Mouse (Mus musculus) erythroblast, embryonic 14.5 days (primary cell): ENCODE results near the gene Osbpl6.

Experiments used
- GATA1 ChIP-seq: IDR thresholded peaks from 2 replicates; pipeline ENCODE4 v1.6.1; 2012; ENCODE audit warnings: low read length, inconsistent platforms, mixed read lengths
- TAL1 ChIP-seq: IDR thresholded peaks from 3 replicates; pipeline ENCODE4 v1.6.1; 2012; ENCODE audit warnings: low read length, inconsistent platforms, mixed read lengths

- TF ChIP-seq GATA1 (no peak), TAL1 (no peak)
Measured at GRCm38 (mm10) chr2:76429855-76430254, 23.5 kb downstream of the Osbpl6 start.
